Mouse (Mus musculus) heart, postnatal 0 days (tissue): Measurements from ENCODE around the gene Hcn2. TPM values are rescaled to one million over a fixed set of nuclear protein-coding genes. Genes with fewer than 3 reads are reported as not detected.
"Not testable (repeated sequence)": the region's sequence is repeated elsewhere in the genome, so short reads cannot be mapped to it uniquely, and the experiment has no call there.

Source experiments
- ATAC-seq: fragments of 200-750 bp; cut with Nextera tagmentation; 2 replicates; pipeline ENCODE4 v1.8.0; 2017; ENCODE audit warnings: low read depth, moderate number of reproducible peaks, moderate library complexity; ENCODE audit not compliant: insufficient read depth
- DNase-seq: peaks from one replicate; pipeline ENCODE4 v3.0.0-alpha.2; 2016; ENCODE audit warnings: low spot score
- H3K27ac ChIP-seq: fragments of 300-500 bp; sonication (generic); 2 replicates; pipeline ENCODE4 v1.5.1; 2014; ENCODE audit warnings: low read depth, mild to moderate bottlenecking
- H3K27me3 ChIP-seq: fragments of 300-500 bp; sonication (generic); 2 replicates; pipeline ENCODE4 v1.6.1; 2014; ENCODE audit warnings: low read length, mixed read lengths; ENCODE audit not compliant: control insufficient read depth, insufficient read depth
- H3K36me3 ChIP-seq: fragments of 300-500 bp; sonication (generic); replicated peaks from 2 replicates; pipeline ENCODE4 v1.6.1; 2014; ENCODE audit warnings: low read length, mixed read lengths; ENCODE audit not compliant: control insufficient read depth, insufficient read depth
- H3K4me1 ChIP-seq: fragments of 300-500 bp; sonication (generic); 2 replicates; pipeline ENCODE4 v1.6.1; 2014; ENCODE audit warnings: antibody characterized with exemption; ENCODE audit not compliant: control insufficient read depth, insufficient read depth
- H3K4me2 ChIP-seq: fragments of 300-500 bp; sonication (generic); 2 replicates; pipeline ENCODE4 v1.6.1; 2014; ENCODE audit warnings: low read depth, mild to moderate bottlenecking, low read length, moderate library complexity
- H3K4me3 ChIP-seq: fragments of 300-500 bp; sonication (generic); 2 replicates; pipeline ENCODE4 v1.5.1; 2014; ENCODE audit warnings: low read depth, low read length
- H3K9ac ChIP-seq: fragments of 300-500 bp; sonication (generic); replicated peaks from 2 replicates; pipeline ENCODE4 v1.6.1; 2014; ENCODE audit warnings: low read depth, low read length, mixed read lengths
- H3K9me3 ChIP-seq: fragments of 300-500 bp; sonication (generic); replicated peaks from 2 replicates; pipeline ENCODE4 v1.6.1; 2016; ENCODE audit warnings: low read length; ENCODE audit not compliant: control insufficient read depth
- CTCF ChIP-seq: IDR thresholded peaks from 2 replicates; pipeline ENCODE4 v1.5.1; 2016; ENCODE audit warnings: antibody characterized with exemption, control low read depth, low read depth
- EP300 ChIP-seq: IDR thresholded peaks from 2 replicates; pipeline ENCODE4 v1.6.1; 2016; ENCODE audit warnings: antibody characterized with exemption, low read depth
- WGBS: fragments of 180-500 bp; shearing (Covaris S2); extraction: QIAGEN DNeasy Blood & Tissue Kit; methylation state at CpG from one replicate; pipeline ENCODE4 v1.1.7; 2014; 5-methylcytosine and 5-hydroxymethylcytosine counted together
- polyA plus RNA-seq: library from polyadenylated mRNA; unstranded; fragments of >200 nt; fragmentation: Nextera tagmentation; extraction: Ambion mirVana; gene quantifications from 2 replicates; pipeline ENCODE4 v1.2.1, GENCODE M21; 2015
- total RNA-seq: library from RNA; depleted of rRNA; stranded (reverse); fragments of >200 nt; gene quantifications from 2 replicates; pipeline ENCODE4 v1.2.3, GENCODE M21; 2014; ENCODE audit warnings: low replicate concordance

The Hcn2 gene
- total and polyA plus RNA-seq, 2 experiments from 2014 or later, result 0.45 to 3.5 TPM

- DNase-seq (peak; percentile 46), ATAC-seq (peak; percentile 21)
- Histone ChIP-seq H3K27me3 (no peaks in the 10 kb centered on the region), H3K4me1 (peaks cover 39% of the 10 kb centered on the region), H3K9me3 (no peaks in the 10 kb centered on the region), H3K9ac (peak overlapping the region; percentile 29; the same call in 1 of the 2 replicates), H3K4me3 (no peak overlapping the region), H3K27ac (peak overlapping the region; percentile 97), H3K36me3 (no peaks in the 10 kb centered on the region), H3K4me2 (0 out of 2 replicates have a peak overlapping the region, but pooled peaks have one; percentile 15)
- no peak for TF ChIP-seq CTCF
- WGBS, result 37% methylated on average over 10 of the region's 10 CpGs
Measured at GRCm38 (mm10) chr10:79701443-79702129, 14.8 kb upstream of the Hcn2 start.

- H3K27ac ChIP-seq, H3K4me2 ChIP-seq, ATAC-seq, DNase-seq, H3K36me3 ChIP-seq, H3K27me3 ChIP-seq, H3K9ac ChIP-seq, H3K9me3 ChIP-seq, H3K4me3 ChIP-seq: not testable (repeated sequence)
- 86% methylated on average over 2 of the region's 4 CpGs for WGBS
- peaks cover 47% of the 10 kb centered on the region for H3K4me1 ChIP-seq
Measured at GRCm38 (mm10) chr10:79702970-79703369, 13.5 kb upstream of the Hcn2 start.

GRCm38 (mm10) chr10:79703541-79703940, 12.9 kb upstream of the Hcn2 start:
- Histone ChIP-seq H3K4me1 (peaks cover 47% of the 10 kb centered on the region), H3K4me3 (no peak overlapping the region; the same call in 1 of the 2 replicates), H3K9me3 (no peaks in the 10 kb centered on the region), H3K27me3 (no peaks in the 10 kb centered on the region), H3K27ac (peak overlapping the region; percentile 73), H3K9ac (no peak overlapping the region), H3K36me3 (0 out of 2 replicates have a peak, but pooled peaks cover 3% of the 10 kb centered on the region), H3K4me2 (peak overlapping the region; percentile 59; the same call in 1 of the 2 replicates)
- WGBS, result 81% methylated on average over 10 of the region's 10 CpGs
- no peak for DNase-seq
- ATAC-seq, result no peak
- TF ChIP-seq EP300 (no peak), CTCF (no peak)

DNA sequence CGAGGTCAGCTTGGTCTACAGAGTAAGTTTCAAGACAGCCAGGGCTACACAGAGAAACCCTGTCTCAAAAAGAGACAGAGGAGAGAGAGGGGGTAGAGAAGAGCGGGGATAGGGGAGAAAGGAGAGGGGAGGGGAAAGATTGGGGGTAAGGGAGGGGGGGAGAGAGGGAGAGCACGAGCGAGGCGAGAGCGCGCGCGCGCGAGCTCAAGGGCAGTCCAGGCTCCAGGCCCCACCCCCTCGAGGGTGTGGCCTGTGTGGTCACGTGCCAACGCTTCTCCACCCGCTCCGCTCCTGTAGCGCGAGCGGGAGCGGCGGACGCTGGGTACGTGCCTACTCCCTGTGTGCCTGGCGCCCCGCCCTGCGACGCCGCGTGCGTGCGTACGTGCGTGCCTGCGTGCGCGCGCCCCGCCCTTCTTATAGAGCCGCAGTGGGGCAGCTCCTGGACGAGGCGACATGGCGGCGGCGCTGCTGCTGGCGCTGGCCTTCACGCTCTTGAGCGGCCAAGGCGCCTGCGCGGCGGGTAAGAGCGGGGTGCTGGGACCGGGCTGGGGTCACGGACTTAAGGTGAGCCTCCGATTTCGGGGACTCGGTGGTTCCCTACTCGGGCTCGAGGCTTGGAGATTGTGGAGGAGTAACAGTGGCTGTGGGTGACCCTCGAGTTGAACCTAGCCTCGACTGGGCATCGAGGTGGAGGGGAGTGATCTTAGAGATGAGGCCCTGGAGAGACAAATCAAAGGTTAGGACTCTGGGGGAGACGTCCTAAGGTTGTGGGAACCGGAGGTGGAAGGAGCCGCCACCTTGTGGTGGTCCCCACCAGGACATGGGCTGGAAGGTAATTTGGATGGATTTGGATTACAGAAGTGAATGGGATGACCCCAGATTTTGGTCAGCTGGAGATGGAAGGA, 12.1 kb upstream of the Hcn2 start, which contains the start of gene Bsg:
Bsg (plus strand) TSS at position 427 of the 905 bp plus-strand sequence.
- peak within 1 kb of the TSS; percentile 67 for H3K4me2 ChIP-seq
- peak within 1 kb of the TSS; percentile 83 for H3K27ac ChIP-seq
- TF ChIP-seq CTCF (peak; percentile 56), EP300 (peak; percentile 87; the same call in 1 of the 2 replicates)
- H3K9ac ChIP-seq, result peak within 1 kb of the TSS; percentile 88
- H3K27me3 ChIP-seq, result no peaks in the 10 kb centered on the region
- no peaks in the 10 kb centered on the region for H3K9me3 ChIP-seq
- H3K36me3 ChIP-seq, result 0 out of 2 replicates have a peak, but pooled peaks cover 3% of the 10 kb centered on the region
- H3K4me1 ChIP-seq, result peaks cover 47% of the 10 kb centered on the region
- ATAC-seq (peak; percentile 93), DNase-seq (peak; percentile 97)
- peak within 1 kb of the TSS; percentile 79 for H3K4me3 ChIP-seq
- WGBS, result under 1% methylated on average over 49 of the region's 65 CpGs

DNA sequence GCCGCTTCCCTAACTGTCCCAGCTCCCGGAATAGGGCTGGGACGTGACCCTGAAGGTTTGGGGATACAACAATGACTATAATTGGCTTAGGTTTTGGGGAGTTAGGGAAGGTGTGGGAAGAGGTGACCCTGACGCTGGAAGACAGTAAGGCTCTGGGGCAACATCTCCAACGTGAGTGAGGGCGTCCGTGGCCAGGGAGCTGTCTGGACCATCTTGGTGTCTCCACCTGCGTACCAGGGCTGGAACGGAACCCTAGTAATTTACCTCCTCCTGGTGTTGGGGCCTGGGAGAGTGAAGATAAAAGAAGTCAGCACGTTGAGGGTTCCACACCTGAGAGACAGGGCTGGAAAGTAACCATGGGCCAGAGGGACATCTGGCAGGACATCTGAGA, 11.5 kb upstream of the Hcn2 start:
- under 1% methylated on average over 10 of the region's 10 CpGs for WGBS
- DNase-seq, result no peak
- TF ChIP-seq EP300 (no peak), CTCF (no peak)
- Histone ChIP-seq H3K27ac (peak overlapping the region; percentile 83), H3K9me3 (no peaks in the 10 kb centered on the region), H3K9ac (peak overlapping the region; percentile 88), H3K36me3 (peaks cover 8% of the 10 kb centered on the region), H3K4me3 (peak overlapping the region; percentile 79), H3K4me1 (peaks cover 53% of the 10 kb centered on the region), H3K27me3 (no peaks in the 10 kb centered on the region), H3K4me2 (peak overlapping the region; percentile 67)
- ATAC-seq, result no peak
